Mouse (Mus musculus) stomach, postnatal 0 days (tissue): ENCODE results near the gene Lgals3.

Experiments
- CTCF ChIP-seq: IDR thresholded peaks from 2 replicates; pipeline ENCODE4 v1.5.1; 2016; ENCODE audit warnings: antibody characterized with exemption, low read depth, mild to moderate bottlenecking, moderate library complexity
- EP300 ChIP-seq: optimal IDR thresholded peaks from 2 replicates; pipeline ENCODE3; 2016; ENCODE audit warnings: antibody characterized with exemption

DNA sequence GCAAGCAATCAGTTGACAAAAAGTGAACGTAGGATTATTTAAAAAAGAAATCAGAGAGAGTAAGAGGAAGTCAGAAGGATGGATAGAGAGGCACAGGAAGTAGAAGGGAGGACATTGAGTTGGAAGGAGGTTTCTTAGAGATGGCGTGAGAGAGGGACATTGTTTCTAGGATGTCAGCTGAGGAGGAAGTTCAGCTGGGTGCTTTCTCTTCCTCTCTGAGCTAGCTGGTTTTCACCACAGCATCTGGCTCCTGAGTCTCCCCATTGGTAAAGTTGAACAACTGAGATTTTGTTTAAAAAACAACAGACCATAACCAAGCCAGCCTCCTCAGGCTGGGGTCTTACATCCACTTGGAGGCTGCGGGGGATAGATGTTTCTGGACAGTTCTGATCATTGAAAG, 7.9 kb upstream of the Lgals3 start:
- TF ChIP-seq EP300 (no peak), CTCF (no peak)
